Mouse (Mus musculus) erythroid progenitor cell, adult 5-6 weeks (primary cell): Measurements from ENCODE around the gene Iars2. TPM values are rescaled to one million over a fixed set of nuclear protein-coding genes. Genes with fewer than 3 reads are reported as not detected.

Source experiments
- ATAC-seq: replicated peaks from 2 replicates; pipeline ENCODE4 v1.8.0; 2016; ENCODE audit warnings: moderate number of reproducible peaks, mild to moderate bottlenecking, moderate TSS enrichment, inconsistent platforms; ENCODE audit not compliant: poor library complexity, low FRiP score, severe bottlenecking
- total RNA-seq, 2 experiments: library from RNA; stranded (forward) in 1 of 2; stranded (reverse) in 1 of 2; fragments of 150-400 nt in 1 of 2; fragments of 186-747, 209-891 nt in 1 of 2; gene quantifications; 2 replicates each; pipeline versions ENCODE4 v1.2.3 to v1.2.4; 2015 to 2017; ENCODE audit warnings: low replicate concordance in 2 of 2

The Iars2 gene
- total RNA-seq, 2 experiments from 2014 or later = 16.3 to 41.5 TPM

- ATAC-seq = no peak
Observed at GRCm38 (mm10) chr1:185235837-185236236, 93.4 kb downstream of the Iars2 start.

Other genes with a start within 250 kb of the Iars2 start
- 7.9 and 15.5 TPM in 2 replicates for gene Rab3gap2, start 125.3 kb downstream of the Iars2 start, total RNA-seq (2015; ENCODE audit: low replicate concordance)
- 11.8 and 15.1 TPM in 2 replicates for gene Rab3gap2, start 125.3 kb downstream of the Iars2 start, total RNA-seq (2017; ENCODE audit: low replicate concordance)
- not detected in 2 replicates for gene Bpnt1, start 2.8 kb upstream of the Iars2 start, total RNA-seq (2015; ENCODE audit: low replicate concordance)
- 1.2 and 5.9 TPM in 2 replicates for gene Bpnt1, start 2.8 kb upstream of the Iars2 start, total RNA-seq (2017; ENCODE audit: low replicate concordance)
- 27.0 and 41.9 TPM in 2 replicates for gene Eprs, start 33.6 kb upstream of the Iars2 start, total RNA-seq (2015; ENCODE audit: low replicate concordance)
- 38.1 and 46.3 TPM in 2 replicates for gene Eprs, start 33.6 kb upstream of the Iars2 start, total RNA-seq (2017; ENCODE audit: low replicate concordance)
- 6.8 and 17.6 TPM in 2 replicates for gene Slc30a10, start 125.5 kb upstream of the Iars2 start, total RNA-seq (2015; ENCODE audit: low replicate concordance)
- 7.7 and 8.9 TPM in 2 replicates for gene Slc30a10, start 125.5 kb upstream of the Iars2 start, total RNA-seq (2017; ENCODE audit: low replicate concordance)